Mouse (Mus musculus) kidney, adult 2 months (tissue): ENCODE results near the gene Ikzf4.

Source experiments
- CTCF ChIP-seq: fragments of 200-500 bp; conservative IDR thresholded peaks from 2 replicates; pipeline ENCODE4 v1.5.1; 2011; ENCODE audit warnings: low read depth, mild to moderate bottlenecking, control low read depth, low read length, moderate library complexity, mixed read lengths; ENCODE audit not compliant: insufficient read depth, insufficient read length
- POLR2A ChIP-seq: fragments of 200-500 bp; IDR thresholded peaks from one replicate; pipeline ENCODE4 v1.6.1; 2011; ENCODE audit warnings: low read depth, low read length, control low read depth

DNA sequence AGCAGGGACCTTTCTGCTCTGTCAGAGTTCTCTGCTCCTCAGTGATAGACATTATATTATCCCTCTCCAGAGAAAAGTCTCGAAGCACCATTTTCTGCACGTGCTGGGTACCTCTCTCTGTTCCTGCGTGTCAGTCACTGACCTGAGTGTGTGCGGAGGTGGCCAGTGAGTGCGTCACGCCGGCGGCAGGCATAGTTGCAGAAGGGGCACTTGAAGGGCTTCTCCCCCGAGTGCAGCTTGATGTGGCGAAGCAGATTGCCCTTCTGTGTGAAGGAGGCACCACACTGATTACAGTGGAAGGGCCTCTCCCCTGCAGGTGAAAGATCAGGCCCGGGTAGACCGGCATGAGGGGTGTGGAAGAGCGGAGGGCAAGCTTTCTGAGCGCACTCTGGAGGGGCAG lies 5.8 kb downstream of the Ikzf4 start:
- TF ChIP-seq POLR2A (no peak), CTCF (no peak)
